Mouse (Mus musculus) neutrophil, adult 5-6 weeks (primary cell): ENCODE data around the gene Srebf1. TPM values are rescaled to one million over a fixed set of nuclear protein-coding genes. Genes with fewer than 3 reads are reported as not detected.

Source experiments
- ATAC-seq: fragments of 151-379, 151-347 bp; 2 replicates; pipeline ENCODE4 v1.8.0; 2017; ENCODE audit warnings: mild to moderate bottlenecking, moderate TSS enrichment; ENCODE audit not compliant: insufficient number of reproducible peaks, poor library complexity, low FRiP score, severe bottlenecking; ENCODE audit errors: extremely low read depth
- total RNA-seq: library from RNA; stranded (forward); fragments of 200-1000 nt; gene quantifications from 2 replicates; pipeline ENCODE4 v1.2.3, GENCODE M21; 2017

Gene Srebf1
- total RNA-seq, 1 experiment from 2014 or later: 30.3 TPM

DNA sequence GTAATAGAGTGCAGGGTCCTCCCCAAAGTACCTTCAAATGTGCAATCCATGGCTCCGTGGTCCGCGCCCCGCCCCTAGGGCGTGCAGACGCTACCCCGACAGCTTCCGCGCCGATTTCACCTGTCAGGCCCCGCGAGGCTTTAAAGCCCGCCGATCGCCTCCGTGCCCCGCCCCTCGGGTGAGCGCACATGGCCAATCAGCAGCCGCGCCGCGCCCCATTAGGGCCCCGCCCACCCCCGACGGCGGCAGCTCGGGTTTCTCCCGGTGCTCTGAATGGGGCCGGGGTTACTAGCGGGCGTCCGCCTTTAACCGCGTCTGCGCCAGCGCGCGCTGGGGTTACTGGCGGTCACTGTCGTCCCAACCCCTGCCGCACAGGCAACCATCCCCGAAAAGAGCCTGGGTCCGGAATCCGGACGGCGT lies 12.1 kb downstream of the Srebf1 start:
- peak; percentile 77 for ATAC-seq

DNA sequence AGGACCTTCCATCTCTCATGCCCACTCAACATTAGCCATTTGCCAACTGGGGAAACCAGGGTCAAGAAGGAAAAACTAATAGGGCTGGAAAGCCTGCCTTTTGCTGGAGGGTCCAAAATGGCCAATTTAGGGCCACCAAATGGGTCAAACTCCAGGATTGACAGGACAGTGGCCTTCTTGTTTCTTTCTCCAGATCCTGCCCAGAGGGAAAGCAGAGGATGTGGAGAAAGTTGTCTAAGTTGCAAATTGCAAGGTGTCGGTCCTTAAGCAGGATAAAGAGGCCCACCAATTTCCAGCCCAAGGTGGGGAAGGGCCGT lies 12.5 kb downstream of the Srebf1 start:
- no peak for ATAC-seq

DNA sequence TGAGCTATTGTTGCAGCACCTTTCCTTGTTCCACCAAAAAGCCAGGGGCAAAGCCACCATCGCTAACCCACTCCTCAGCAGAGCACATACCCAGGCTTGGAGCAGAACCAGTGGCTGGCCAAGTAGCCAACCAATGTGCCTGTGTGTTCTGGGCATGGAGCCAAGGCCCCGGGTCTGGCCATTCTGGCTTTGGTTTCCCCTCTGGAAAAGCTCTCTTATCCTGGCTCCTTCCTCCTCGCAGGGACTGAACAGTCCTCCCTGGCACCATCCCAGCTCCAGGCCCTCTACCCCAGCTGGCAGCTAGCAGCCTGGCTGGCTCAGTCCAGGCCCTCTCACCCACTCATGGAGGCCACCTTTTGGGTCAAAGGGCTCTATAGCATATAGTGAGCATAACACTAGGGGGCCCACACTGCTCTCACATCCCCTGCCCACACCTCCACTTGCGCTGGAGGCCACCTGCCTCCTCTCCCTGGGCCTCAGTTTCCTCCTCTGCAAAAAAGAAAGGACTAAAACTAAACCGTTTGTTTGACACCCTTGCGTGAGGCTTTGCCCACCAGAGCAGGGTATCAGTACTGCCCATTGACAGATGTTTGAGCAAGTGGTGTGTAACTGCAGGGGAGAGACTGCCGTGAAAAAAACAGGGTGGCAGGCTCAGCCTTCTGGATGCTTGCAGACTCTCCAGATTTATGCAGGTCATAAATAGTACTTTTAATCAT lies 13.0 kb downstream of the Srebf1 start:
- ATAC-seq: no peak

DNA sequence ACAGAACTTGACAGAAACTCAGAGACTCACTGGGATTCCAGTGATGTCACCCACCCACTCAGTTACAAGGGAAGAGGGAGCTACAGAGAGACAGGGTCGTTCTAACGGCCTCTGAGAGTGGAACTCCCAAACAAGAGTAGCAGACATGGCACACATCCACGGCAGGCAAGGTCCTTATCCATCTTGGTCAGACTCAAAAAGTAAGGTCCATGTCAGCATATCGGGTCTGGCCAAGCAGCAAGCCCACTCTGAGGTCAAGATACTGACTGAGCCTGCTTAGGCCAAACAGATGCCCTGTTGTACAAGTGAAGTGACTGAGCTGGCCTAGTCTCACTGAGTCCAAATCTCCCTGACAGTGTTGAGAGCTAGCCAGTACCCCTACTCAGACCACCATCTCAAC lies 13.7 kb downstream of the Srebf1 start:
- ATAC-seq: no peak

DNA sequence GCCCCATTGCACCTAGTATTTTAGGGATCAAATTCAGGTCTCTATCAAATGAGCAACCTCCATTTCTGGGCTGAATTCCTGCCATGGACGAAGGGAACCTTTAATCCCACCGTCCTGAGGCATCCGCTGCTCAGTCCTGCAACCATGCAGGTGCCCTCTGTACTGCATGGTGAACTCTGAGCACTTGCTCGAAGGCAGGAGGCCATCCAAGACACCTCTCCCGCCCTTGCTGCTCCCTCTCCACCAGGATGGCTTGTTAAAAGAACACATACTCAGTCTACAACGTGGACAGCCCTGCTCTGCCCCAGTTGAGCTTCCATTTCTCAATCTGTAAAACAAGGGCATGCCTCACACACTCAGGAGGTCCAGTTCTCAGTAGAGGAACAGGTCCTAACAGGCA lies 14.2 kb downstream of the Srebf1 start:
- no peak for ATAC-seq

DNA sequence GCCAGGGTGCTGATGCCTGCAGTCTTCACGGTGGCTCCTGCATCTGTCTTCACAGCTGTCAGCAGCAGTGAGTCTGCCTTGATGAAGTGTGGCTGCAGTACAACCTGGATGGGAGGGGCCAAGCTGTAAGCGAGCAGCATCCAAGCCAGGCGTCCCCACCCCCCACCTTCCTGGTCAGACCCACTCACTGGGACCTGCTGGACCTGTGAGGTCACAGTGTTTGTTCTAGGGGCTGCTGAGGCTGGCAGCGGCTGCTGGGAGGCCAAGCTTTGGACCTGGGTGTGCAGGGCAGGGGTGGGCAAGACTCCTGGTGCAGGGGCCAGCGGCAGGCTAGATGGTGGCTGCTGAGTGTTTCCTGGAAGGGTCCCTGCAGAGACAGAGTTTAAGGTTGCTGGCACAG lies 16.2 kb downstream of the Srebf1 start:
- no peak for ATAC-seq

DNA sequence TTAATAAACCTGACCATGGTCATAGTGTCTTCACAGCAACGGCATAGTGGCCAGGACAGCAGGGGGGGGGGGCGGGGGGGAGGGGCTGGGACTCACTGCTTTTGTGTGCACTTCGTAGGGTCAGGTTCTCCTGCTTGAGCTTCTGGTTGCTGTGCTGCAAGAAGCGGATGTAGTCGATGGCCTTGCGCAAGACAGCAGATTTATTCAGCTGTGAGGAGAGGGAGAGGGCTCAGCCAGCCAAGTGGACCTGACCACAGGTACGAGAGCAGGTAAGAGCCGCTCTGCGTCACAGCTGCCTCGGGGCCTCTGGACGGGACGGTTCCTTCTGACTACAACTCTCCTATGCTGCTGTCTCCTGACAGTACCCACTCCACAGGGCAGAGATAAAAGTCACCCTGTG lies 17.4 kb downstream of the Srebf1 start:
- ATAC-seq: no peak

DNA sequence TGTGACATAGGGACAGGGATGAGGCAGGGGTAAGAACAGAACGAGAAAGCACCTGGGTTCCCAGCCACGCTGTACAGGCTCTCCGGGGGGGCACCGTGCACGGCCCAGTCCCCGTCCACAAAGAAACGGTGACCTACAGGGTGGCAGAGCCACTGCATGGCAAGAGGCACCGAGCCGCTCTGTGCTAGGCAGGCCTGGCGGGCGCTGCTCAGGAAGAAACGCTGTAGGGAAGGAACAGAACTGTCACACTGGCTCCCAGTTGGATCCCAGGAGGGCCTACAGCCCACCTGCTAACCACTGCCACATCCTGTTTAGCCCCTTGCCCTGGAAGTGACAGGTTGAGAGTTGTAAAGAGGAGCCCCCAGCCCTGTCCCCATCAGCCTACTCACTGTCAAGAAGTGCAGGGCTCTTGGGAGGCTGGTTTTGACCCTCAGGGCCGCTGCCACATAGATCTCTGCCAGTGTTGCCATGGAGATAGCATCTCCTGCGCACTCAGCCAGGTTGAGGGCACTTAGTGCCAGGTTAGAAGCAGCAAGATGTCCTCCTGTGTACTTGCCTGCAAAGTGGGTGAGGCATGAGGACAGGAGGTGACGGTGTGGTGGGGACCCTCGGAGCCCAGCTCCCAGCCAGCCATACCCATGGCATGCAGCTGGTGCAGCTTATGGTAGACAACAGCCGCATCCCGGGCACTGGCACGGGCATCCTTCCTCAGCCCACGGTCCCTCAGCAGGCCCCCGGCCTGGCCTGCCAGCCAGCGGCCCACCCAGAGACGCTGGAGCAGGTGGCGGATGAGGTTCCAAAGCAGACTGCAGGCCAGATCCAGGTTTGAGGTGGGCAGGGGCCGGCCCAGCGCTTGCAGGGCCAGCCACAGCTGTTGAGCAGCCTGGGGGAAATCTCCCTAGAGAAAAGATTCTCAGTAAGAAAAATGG lies 19.4 kb downstream of the Srebf1 start:
- no peak for ATAC-seq

DNA sequence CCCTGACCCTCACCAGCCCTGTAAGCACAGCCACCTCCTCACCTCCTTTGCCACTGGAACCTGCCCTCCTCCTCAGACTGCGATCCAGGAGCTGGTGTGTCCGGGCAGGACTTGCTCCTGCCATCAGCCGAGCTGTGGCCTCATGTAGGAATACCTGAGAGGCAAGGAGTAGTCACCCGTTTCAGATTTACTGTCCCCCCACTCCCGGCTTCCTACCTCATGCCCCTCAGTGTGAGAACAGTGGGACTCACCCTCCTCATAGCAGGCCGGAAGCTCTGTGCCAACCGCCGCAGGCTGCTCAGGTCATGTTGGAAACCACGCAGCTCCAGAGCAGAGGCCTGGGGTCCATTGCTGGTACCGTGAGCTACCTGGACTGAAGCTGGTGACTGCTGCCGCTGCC lies 22.0 kb downstream of the Srebf1 start:
- no peak for ATAC-seq

DNA sequence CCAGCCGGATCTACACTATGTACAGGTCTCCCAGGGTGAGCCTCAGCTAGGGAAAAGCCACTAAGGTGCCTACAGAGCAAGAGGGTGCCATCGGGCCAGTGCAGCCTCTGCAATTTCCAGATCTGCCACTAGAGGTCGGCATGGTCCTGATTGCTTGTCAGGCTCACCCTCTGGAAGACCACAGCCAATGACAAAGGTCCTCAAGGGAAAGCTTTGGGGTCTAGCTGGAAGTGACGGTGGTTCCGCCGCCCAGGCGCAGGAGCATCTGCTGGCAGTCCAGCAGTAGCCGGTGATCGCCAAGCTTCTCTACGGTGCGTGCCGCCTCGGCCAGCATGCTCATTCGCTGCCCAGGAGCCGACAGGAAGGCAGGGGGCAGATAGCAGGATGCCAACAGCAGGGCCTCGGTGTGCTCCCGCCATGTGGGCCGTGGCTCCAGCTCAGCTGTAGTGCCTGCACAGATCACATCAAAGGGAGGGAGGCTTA lies 22.6 kb downstream of the Srebf1 start:
- peak; percentile 62 for ATAC-seq

DNA sequence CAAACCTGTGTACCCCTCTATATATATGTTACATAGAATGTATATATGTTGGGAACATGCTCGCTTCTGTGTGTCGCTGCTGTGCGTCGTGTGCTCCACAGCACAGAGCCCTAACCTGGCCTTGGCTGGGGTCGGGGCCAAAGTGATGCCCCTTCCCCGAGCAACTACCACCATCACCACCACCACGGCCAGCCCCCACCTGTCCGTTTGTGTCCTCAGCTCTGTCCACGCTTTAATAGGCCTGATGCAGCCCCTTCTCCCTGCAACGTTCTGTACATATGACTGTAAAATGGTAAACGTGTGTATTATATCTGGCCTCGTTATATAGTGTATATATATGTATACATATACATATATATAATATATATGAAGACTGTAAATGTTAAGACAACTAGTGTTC lies 23.7 kb downstream of the Srebf1 start:
- ATAC-seq: no peak

DNA sequence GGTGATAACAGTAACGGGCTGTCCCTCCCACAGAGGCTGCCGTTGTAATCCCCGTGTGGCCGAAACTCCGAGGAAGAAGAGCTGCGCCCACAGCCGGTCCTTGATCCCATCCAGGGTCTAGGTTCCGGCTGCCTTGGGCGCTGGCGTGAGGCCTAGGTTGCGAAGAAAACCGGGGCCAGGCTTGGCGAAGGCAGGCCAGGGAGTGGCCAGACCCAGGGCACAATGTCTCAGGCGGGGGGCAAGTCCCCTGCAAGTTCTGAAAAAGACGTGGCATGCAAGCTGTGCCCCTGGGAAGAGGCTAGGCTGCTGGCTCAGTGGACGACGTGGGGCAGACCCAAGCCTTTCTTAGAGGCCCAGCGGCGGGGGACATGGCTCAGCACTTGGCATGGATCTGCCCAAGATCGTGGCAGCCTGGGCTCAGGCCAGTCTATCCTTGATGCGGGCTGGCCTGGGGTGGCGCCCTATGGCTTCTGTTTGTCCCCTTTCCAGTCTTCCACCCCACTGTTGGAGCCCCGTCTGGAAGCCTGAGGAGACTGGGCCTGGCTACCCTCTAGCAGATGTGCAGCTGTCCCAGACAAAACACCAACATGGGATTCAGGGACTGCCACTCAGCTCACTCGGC lies 24.3 kb downstream of the Srebf1 start:
- no peak for ATAC-seq

DNA sequence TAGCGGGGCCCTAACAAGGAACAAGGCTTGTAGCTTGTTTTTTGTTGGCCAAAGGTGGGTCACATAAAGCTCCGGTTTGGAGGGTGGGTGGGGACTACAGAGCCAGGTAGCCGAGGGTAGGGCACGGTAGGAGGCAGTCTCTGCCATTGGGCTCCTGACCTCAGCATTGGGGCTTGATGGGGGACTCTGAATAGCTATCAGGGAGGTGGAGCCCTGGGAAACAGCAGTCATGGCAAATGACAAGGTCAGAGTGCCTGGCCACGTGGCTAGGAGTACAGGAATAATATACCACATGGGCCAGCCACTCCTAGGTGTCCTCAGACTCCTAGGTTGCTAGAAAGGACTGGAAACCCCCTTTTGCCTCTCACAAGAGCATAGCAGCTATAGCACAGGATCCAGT lies 26.0 kb downstream of the Srebf1 start:
- ATAC-seq: no peak

DNA sequence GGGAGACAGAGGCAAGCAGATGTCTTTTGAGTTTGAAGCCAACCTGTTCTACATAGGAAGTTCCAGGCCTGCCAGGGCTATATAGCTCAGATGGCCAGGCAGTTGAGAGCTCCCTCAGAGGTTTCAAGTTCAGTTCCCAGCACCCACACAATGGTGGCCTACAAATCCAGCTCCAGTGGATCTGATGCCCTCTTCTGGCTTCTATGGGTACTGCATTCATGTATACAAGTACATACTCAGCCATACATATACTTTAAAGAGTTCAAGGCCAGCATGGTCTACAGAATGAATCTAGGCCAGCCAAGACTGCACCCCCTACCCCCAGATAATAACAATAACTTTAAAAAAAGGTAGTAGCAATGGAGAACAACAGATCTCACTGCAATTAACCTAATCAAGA lies 27.3 kb downstream of the Srebf1 start:
- ATAC-seq: no peak

DNA sequence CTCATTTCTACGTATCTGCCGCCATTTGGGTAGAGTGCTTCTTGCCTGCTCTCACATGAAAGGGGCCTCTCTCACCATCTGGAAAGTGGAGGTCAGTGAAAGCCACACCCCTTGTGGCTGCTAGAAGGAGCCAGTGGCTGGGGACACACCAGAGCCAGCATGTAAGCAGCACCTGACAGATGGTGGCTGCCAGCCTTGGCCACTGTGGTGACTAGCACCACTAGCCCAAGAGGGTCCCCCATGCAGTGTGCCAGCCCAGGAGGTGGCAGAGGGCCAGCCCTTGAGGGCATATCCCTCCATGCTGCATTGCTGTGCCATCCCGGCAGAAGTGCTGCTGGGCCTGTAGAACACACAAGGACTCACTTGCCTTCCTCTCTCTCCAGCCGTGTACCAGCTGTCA lies 28.8 kb downstream of the Srebf1 start:
- ATAC-seq: no peak

DNA sequence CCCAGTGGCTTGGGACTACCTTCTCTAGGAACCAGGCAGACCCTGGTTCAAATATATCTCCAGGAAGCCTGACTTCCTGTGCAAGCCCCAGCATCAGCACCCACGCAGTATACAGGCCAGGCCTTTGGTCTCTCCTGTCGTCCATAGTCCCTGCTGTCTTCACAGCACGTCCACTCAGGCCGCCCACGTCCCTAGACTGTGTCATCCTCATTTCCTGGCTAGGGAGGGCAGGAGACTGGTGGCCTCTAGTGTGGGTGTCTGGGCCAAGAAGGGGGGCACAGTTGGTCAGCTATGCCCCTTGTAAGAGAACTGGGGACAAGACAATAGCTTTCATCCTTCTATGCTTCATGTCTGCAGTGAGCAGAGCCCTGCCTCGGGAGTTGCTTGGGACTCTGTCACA lies 29.8 kb downstream of the Srebf1 start:
- no peak for ATAC-seq

DNA sequence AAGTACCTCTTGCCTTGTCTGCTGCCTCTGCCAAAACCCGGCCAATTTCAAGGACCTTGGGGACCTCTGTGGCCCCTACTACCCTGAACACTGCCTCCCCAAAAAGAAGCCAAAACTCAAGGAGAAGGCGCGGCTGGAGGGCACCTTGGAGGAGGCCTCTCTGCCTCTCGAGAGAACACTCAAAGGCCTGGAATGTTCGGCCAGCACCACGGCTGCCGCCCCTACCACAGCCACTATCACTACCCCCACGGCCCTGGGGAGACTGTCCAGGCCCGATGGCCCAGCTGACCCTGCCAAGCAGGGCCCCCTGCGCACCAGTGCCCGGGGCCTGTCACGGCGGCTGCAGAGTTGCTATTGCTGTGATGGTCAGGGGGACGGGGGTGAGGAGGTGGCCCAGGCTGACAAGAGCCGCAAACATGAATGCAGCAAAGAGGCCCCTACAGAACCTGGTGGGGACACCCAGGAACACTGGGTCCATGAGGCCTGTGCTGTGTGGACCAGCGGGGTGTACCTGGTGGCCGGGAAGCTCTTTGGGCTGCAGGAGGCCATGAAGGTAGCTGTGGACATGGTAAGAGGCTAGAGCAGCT lies 32.2 kb downstream of the Srebf1 start:
- no peak for ATAC-seq

DNA sequence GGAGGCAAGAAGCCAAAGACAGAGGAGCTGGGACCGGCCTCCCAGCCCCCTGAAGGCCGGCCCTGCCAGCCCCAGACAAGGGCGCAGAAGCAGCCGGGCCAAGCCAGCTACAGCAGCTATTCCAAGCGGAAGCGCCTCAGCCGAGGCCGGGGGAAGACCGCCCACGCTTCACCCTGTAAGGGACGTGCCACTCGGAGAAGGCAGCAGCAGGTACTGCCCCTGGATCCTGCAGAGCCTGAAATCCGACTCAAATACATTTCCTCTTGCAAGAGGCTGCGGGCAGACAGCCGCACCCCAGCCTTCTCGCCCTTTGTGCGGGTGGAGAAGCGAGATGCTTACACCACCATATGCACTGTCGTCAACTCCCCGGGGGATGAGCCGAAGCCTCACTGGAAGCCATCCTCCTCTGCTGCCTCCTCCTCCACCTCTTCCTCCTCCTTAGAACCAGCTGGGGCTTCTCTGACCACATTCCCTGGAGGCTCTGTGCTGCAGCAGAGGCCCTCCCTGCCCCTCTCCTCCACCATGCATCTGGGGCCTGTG lies 32.8 kb downstream of the Srebf1 start:
- no peak for ATAC-seq

DNA sequence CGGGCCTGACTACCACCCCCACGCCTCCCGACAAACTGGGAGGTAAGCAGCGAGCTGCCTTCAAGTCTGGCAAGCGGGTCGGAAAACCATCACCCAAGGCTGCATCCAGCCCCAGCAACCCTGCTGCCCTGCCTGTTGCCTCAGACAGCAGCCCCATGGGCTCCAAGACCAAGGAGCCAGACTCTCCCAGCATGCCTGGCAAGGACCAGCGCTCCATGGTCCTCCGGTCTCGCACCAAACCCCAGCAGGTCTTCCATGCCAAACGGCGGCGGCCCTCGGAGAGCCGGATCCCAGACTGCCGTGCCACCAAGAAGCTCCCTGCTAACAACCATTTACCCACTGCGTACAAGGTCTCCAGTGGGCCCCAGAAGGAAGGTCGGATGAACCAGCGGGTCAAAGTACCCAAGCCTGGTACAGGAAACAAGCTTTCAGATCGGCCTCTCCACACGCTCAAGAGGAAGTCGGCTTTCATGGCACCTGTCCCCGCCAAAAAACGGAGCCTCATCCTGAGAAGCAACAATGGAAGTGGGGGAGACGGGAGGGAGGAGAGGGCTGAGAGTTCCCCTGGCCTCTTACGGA lies 34.0 kb downstream of the Srebf1 start:
- ATAC-seq: no peak
